Mouse (Mus musculus) CH12.LX (cell line): ENCODE measurements around the gene Fgfr2. TPM values are rescaled to one million over a fixed set of nuclear protein-coding genes. Genes with fewer than 3 reads are reported as not detected.

Source experiments
- DNase-seq: peaks from one replicate; pipeline ENCODE4 v3.0.0-alpha.2; 2013; ENCODE audit errors: extremely low read depth
- H3K27ac ChIP-seq: 2 replicates; pipeline ENCODE4 v1.5.1; 2012; ENCODE audit warnings: low read depth, mild to moderate bottlenecking, control low read depth, moderate library complexity; ENCODE audit not compliant: insufficient read depth
- H3K27me3 ChIP-seq: replicated peaks from 2 replicates; pipeline ENCODE3; 2012; ENCODE audit warnings: inconsistent platforms
- H3K36me3 ChIP-seq, 2 experiments: replicated peaks in 1 of 2; 2 replicates each; pipeline versions ENCODE3 to v1.6.1; 2012; ENCODE audit warnings: inconsistent platforms in 1 of 2, low read length in 1 of 2, mild to moderate bottlenecking in 1 of 2, mixed read lengths in 1 of 2, moderate library complexity in 1 of 2; ENCODE audit not compliant: control insufficient read depth in 1 of 2, insufficient read depth in 1 of 2
- H3K4me1 ChIP-seq, 2 experiments: 2 replicates each; pipeline ENCODE4 v1.6.1; 2012; ENCODE audit warnings: inconsistent platforms in 1 of 2, moderate library complexity in 1 of 2; ENCODE audit not compliant: insufficient read depth in 2 of 2, control insufficient read depth in 1 of 2
- H3K4me2 ChIP-seq: 2 replicates; pipeline ENCODE4 v1.6.1; 2012; ENCODE audit warnings: low read depth, mild to moderate bottlenecking, control low read depth; ENCODE audit not compliant: poor library complexity, insufficient read depth, severe bottlenecking
- H3K4me3 ChIP-seq, 3 experiments: fragments of 150-350 bp in 1 of 3; sonication (generic) in 1 of 3; replicated peaks in 1 of 3; 2 replicates each; pipeline versions ENCODE3 to v1.5.1; 2011 to 2012; ENCODE audit warnings: low read depth in 2 of 3, low read length in 2 of 3, mild to moderate bottlenecking in 2 of 3, moderate library complexity in 2 of 3, control low read depth in 1 of 3, improper control_type of control experiment in 1 of 3, inconsistent platforms in 1 of 3, mixed read lengths in 1 of 3; ENCODE audit not compliant: poor library complexity in 1 of 3
- H3K79me2 ChIP-seq: replicated peaks from 2 replicates; pipeline ENCODE4 v1.6.1; 2012; ENCODE audit warnings: mild to moderate bottlenecking, moderate library complexity; ENCODE audit not compliant: control insufficient read depth, poor library complexity, insufficient read depth, severe bottlenecking; ENCODE audit errors: extremely low read depth
- H3K9ac ChIP-seq: 2 replicates; pipeline ENCODE4 v1.6.1; 2012; ENCODE audit warnings: low read depth, mild to moderate bottlenecking, control low read depth, moderate library complexity; ENCODE audit not compliant: insufficient read depth
- H3K9me3 ChIP-seq: replicated peaks from 2 replicates; pipeline ENCODE3; 2012; ENCODE audit warnings: low read length, inconsistent platforms, mixed read lengths
- BHLHE40 ChIP-seq: IDR thresholded peaks from 2 replicates; pipeline ENCODE4 v1.6.1; 2011; ENCODE audit warnings: mild to moderate bottlenecking, low read depth, low read length, improper control_type of control experiment
- CHD1 ChIP-seq: IDR thresholded peaks from 2 replicates; pipeline ENCODE4 v1.6.1; 2012; ENCODE audit warnings: low read depth, low read length, improper control_type of control experiment, inconsistent platforms
- CTCF ChIP-seq, 2 experiments: IDR thresholded peaks in 1 of 2; conservative IDR thresholded peaks in 1 of 2; 2 replicates each; pipeline ENCODE4 v1.5.1; 2011 to 2012; ENCODE audit warnings: low read depth in 2 of 2, low read length in 2 of 2, improper control_type of control experiment in 1 of 2, inconsistent platforms in 1 of 2, mild to moderate bottlenecking in 1 of 2, moderate library complexity in 1 of 2
- E2F4 ChIP-seq: IDR thresholded peaks from 2 replicates; pipeline ENCODE4 v1.6.1; 2011; ENCODE audit warnings: low read depth, low read length, improper control_type of control experiment; ENCODE audit not compliant: insufficient replicate concordance
- ELF1 ChIP-seq: IDR thresholded peaks from 2 replicates; pipeline ENCODE4 v1.6.1; 2014; ENCODE audit warnings: low read depth, mild to moderate bottlenecking, inconsistent platforms, low read length, improper control_type of control experiment
- EP300 ChIP-seq: IDR thresholded peaks from 2 replicates; pipeline ENCODE4 v1.6.1; 2011; ENCODE audit warnings: low read length, improper control_type of control experiment
- ETS1 ChIP-seq: conservative IDR thresholded peaks from 2 replicates; pipeline ENCODE4 v1.6.1; 2012; ENCODE audit warnings: low read depth, mild to moderate bottlenecking, inconsistent platforms, low read length, improper control_type of control experiment, moderate library complexity
- GABPA ChIP-seq: IDR thresholded peaks from 2 replicates; pipeline ENCODE4 v1.6.1; 2012; ENCODE audit warnings: low read depth, low read length, improper control_type of control experiment, inconsistent platforms; ENCODE audit not compliant: insufficient replicate concordance
- HCFC1 ChIP-seq: IDR thresholded peaks from 2 replicates; pipeline ENCODE4 v1.6.1; 2012; ENCODE audit warnings: low read depth, mild to moderate bottlenecking, inconsistent platforms, low read length, improper control_type of control experiment
- IRF4 ChIP-seq: IDR thresholded peaks from 2 replicates; pipeline ENCODE4 v1.6.1; 2014; ENCODE audit warnings: low read depth, mild to moderate bottlenecking, inconsistent platforms, low read length, improper control_type of control experiment
- JUN ChIP-seq: IDR thresholded peaks from 2 replicates; pipeline ENCODE4 v1.6.1; 2011; ENCODE audit warnings: low read depth, mild to moderate bottlenecking, low read length, improper control_type of control experiment, moderate library complexity; ENCODE audit not compliant: insufficient read depth
- JUND ChIP-seq: conservative IDR thresholded peaks from 2 replicates; pipeline ENCODE4 v1.6.1; 2011; ENCODE audit warnings: low read depth, low read length, improper control_type of control experiment
- KAT2A ChIP-seq: IDR thresholded peaks from 2 replicates; pipeline ENCODE4 v1.6.1; 2012; ENCODE audit warnings: low read length, improper control_type of control experiment, inconsistent platforms; ENCODE audit not compliant: insufficient replicate concordance
- MAFK ChIP-seq: IDR thresholded peaks from 2 replicates; pipeline ENCODE4 v1.6.1; 2011; ENCODE audit warnings: low read length, improper control_type of control experiment; ENCODE audit not compliant: insufficient replicate concordance
- MAZ ChIP-seq: IDR thresholded peaks from 2 replicates; pipeline ENCODE4 v1.6.1; 2012; ENCODE audit warnings: low read depth, mild to moderate bottlenecking, inconsistent platforms, low read length, improper control_type of control experiment, moderate library complexity
- POLR2A ChIP-seq: IDR thresholded peaks from 2 replicates; pipeline ENCODE4 v1.6.1; 2011; ENCODE audit warnings: low read depth, mild to moderate bottlenecking, improper control_type of control experiment, low read length
- POLR2AphosphoS2 ChIP-seq: IDR thresholded peaks from 2 replicates; pipeline ENCODE4 v1.6.1; 2011; ENCODE audit warnings: low read depth, low read length, improper control_type of control experiment
- RCOR1 ChIP-seq: conservative IDR thresholded peaks from 2 replicates; pipeline ENCODE4 v1.6.1; 2012; ENCODE audit warnings: low read depth, mild to moderate bottlenecking, inconsistent platforms, low read length, improper control_type of control experiment
- SIN3A ChIP-seq: IDR thresholded peaks from 2 replicates; pipeline ENCODE4 v1.6.1; 2012; ENCODE audit warnings: low read length, improper control_type of control experiment, inconsistent platforms
- SMC3 ChIP-seq: IDR thresholded peaks from 2 replicates; pipeline ENCODE4 v1.6.1; 2011; ENCODE audit warnings: low read depth, low read length, improper control_type of control experiment
- UBTF ChIP-seq: IDR thresholded peaks from 2 replicates; pipeline ENCODE4 v1.6.1; 2012; ENCODE audit warnings: low read depth, mild to moderate bottlenecking, inconsistent platforms, low read length, improper control_type of control experiment, moderate library complexity
- USF1 ChIP-seq: IDR thresholded peaks from 2 replicates; pipeline ENCODE4 v1.6.1; 2014; ENCODE audit warnings: low read depth, mild to moderate bottlenecking, inconsistent platforms, low read length, improper control_type of control experiment
- ZC3H11A ChIP-seq: IDR thresholded peaks from 2 replicates; pipeline ENCODE4 v1.6.1; 2012; ENCODE audit warnings: low read depth, mild to moderate bottlenecking, inconsistent platforms, low read length, improper control_type of control experiment
- ZKSCAN1 ChIP-seq: IDR thresholded peaks from 2 replicates; pipeline ENCODE4 v1.6.1; 2012; ENCODE audit warnings: low read depth, inconsistent platforms, low read length, improper control_type of control experiment, borderline replicate concordance
- ZMIZ1 ChIP-seq: IDR thresholded peaks from 2 replicates; pipeline ENCODE4 v1.6.1; 2012; ENCODE audit warnings: low read depth, mild to moderate bottlenecking, inconsistent platforms, low read length, improper control_type of control experiment
- ZNF384 ChIP-seq: IDR thresholded peaks from 2 replicates; pipeline ENCODE4 v1.6.1; 2012; ENCODE audit warnings: low read depth, low read length, improper control_type of control experiment, inconsistent platforms
- dilution Hi-C: fragments of 300-500 bp; cut with MboI; formaldehyde crosslinking; loops from 2 replicates; pipeline ENCODE4 v1.14.3; 2020; ENCODE audit warnings: low sequenced_read_pairs; ENCODE audit not compliant: extremely low pct_unique_long_range_greater_than_20kb, extremely low pct_ligation_motif_present
- in situ Hi-C: fragments of 300-500 bp; cut with MboI; formaldehyde crosslinking; loops from 3 replicates; pipeline ENCODE4 v1.14.3; 2019; ENCODE audit warnings: low sequenced_read_pairs, low pct_ligation_motif_present, low pct_unique_long_range_greater_than_20kb, mixed read lengths
- polyA plus RNA-seq: library from polyadenylated mRNA; unstranded; fragments of >175 nt; gene quantifications from 2 replicates; pipeline ENCODE4 v1.2.1, GENCODE M21; 2012; ENCODE audit warnings: low read depth; ENCODE audit not compliant: insufficient read length
- total RNA-seq, 2 experiments: library from RNA; depleted of rRNA; stranded (reverse); fragments of 300-350 nt in 1 of 2; fragments of >200 nt in 1 of 2; gene quantifications; 2 replicates each; pipeline ENCODE4 v1.2.3; 2012 to 2014

Fgfr2 gene
- total and polyA plus RNA-seq, 3 experiments = not detected

DNA sequence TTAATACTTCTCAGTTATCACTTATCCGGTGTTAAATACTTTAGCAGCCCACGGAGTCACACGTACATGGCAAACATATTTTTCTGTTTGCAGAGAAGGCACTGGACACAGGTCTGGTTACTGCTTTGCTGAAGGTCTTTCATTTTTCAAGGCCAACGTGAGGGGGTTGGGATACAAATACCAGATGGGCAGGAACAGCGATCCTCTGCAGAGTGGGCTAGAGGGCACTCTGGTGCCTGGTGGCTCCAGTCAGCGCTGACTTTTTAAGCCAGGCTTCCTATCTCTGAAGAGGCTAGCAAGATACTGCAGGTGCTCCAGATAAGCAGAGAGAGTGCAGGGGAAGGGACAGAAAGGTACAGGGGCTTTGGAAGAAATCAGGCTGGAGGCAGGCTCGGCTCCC lies 2487.9 kb downstream of the Fgfr2 start:
- in situ Hi-C loops (no loop called here), dilution Hi-C loops (no loop called here)

GRCm38 (mm10) chr7:130634259-130634871 lies 2488.8 kb downstream of the Fgfr2 start:
- TF ChIP-seq JUN (no peak), JUND (no peak), USF1 (no peak), POLR2A (no peak), ZKSCAN1 (no peak), SMC3 (no peak), CHD1 (no peak)
- TF ChIP-seq, all 38 proteins: peak for 0
- Histone ChIP-seq H3K9me3 (no peaks in the 10 kb centered on the region), H3K36me3 (no peaks in the 10 kb centered on the region), H3K4me1 (no peaks in the 10 kb centered on the region), H3K27me3 (peaks cover 86% of the 10 kb centered on the region), H3K4me3 (no peak overlapping the region), H3K79me2 (no peaks in the 10 kb centered on the region), H3K27ac (no peak overlapping the region), H3K9ac (no peak overlapping the region), H3K4me2 (no peak overlapping the region)
- DNase-seq = no peak
- dilution Hi-C loops = no loop called here
- in situ Hi-C loops = no loop called here

More for the DNA sequence above, 2487.9 kb downstream of the Fgfr2 start:
- Histone ChIP-seq H3K79me2 (no peaks in the 10 kb centered on the region), H3K27ac (no peak overlapping the region), H3K36me3 (no peaks in the 10 kb centered on the region), H3K4me1 (no peaks in the 10 kb centered on the region), H3K27me3 (peaks cover 88% of the 10 kb centered on the region), H3K4me2 (no peak overlapping the region), H3K9me3 (no peaks in the 10 kb centered on the region), H3K9ac (no peak overlapping the region), H3K4me3 (no peak overlapping the region)
- DNase-seq = no peak
- no peak for TF ChIP-seq SIN3A
- no peak for TF ChIP-seq USF1
- TF ChIP-seq MAFK = no peak
- no peak for TF ChIP-seq UBTF
- no peak for TF ChIP-seq BHLHE40
- TF ChIP-seq JUND = no peak
- TF ChIP-seq IRF4 = no peak

DNA sequence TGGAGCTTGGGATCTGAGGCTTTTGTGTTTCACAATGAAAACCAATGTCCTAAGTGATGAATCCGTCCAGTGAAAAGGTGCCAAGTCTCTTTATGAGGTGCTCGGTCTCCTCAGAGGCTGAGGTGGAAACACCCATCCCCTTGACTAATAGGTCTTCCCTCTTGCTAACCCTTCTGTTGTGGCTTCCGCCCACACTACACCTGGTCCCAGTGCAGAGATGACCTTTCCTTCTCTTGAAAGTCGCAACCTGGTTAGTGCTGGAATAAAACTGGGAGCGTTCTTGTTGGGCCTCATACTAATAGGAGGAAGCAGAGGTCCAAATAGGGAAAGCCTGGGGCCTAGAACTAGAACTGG lies 2490.8 kb downstream of the Fgfr2 start:
- Histone ChIP-seq H3K4me3 (no peak overlapping the region), H3K36me3 (no peaks in the 10 kb centered on the region), H3K27me3 (peaks cover 83% of the 10 kb centered on the region), H3K4me1 (no peaks in the 10 kb centered on the region), H3K79me2 (no peaks in the 10 kb centered on the region), H3K9me3 (no peaks in the 10 kb centered on the region), H3K9ac (no peak overlapping the region), H3K4me2 (no peak overlapping the region), H3K27ac (no peak overlapping the region)
- no peak for DNase-seq
- dilution Hi-C loops (no loop called here), in situ Hi-C loops (no loop called here)
- TF ChIP-seq KAT2A (no peak), EP300 (no peak), ELF1 (no peak), BHLHE40 (no peak), ZNF384 (no peak), JUN (no peak), GABPA (no peak), ZMIZ1 (no peak), ETS1 (no peak), UBTF (no peak), MAZ (no peak), ZC3H11A (no peak), POLR2AphosphoS2 (no peak), IRF4 (no peak), CTCF (conservative IDR thresholded peaks at IDR 0.05 in 1 of 2, IDR thresholded peaks at IDR 0.05 in 1 of 2; ENCODE audit: low read depth in 2 of 2, low read length in 2 of 2) (no peak), E2F4 (no peak), HCFC1 (no peak), RCOR1 (no peak)
